Mouse (Mus musculus) central nervous system, embryonic 11.5 days (tissue): ENCODE data around the gene Vps50. TPM values are rescaled to one million over a fixed set of nuclear protein-coding genes. Genes with fewer than 3 reads are reported as not detected.

Experiments
- polyA plus RNA-seq: library from polyadenylated mRNA; depleted of rRNA; stranded (reverse); fragments of >200 nt; gene quantifications from 2 replicates; pipeline ENCODE4 v1.2.3, GENCODE M21; 2012; rRNA removed

The Vps50 gene
- 19.4 and 25.6 TPM in 2 replicates for polyA plus RNA-seq

DNA sequence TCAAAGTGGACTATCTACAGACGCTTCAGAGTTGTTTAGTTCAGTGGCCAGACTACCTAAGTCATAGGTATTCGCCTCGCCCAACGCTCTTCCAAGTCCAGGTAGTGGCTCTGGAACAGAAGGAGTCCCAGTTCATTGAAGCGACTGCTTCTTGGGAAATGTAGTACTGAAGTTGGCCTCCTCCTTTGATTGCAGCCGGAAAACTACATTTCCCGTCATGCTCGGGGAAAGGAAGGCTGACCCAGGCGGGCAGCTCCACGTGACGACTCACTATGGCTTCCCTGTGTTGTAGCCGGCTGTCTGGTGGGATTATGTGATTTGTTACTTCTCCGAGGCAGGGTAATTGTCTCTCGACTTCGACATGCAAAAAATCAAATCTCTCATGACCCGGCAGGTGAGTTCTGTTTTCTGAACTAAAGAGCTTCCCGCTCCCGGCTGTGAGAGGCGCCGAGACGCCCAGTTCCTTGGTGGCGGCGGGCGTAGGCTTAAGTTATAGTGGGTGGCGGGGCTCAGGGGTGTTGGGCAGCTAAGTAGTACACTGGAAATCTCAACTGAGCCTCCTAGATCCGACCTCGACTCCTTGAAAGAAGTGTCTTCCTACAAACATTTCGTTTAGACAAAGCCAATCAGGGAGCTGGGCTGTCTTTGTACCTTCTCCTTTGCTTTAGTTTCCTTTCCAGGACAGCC is at the start of gene Vps50, which contains the start of gene Hepacam2:
Vps50 (plus strand) TSS at position 221 of the 687 bp plus-strand sequence.
Hepacam2 (minus strand) TSS at position 137 of the 687 bp plus-strand sequence.

Other genes starting within 250 kb of the Vps50 start
- gene Samd9l, start 98.8 kb upstream of the Vps50 start, polyA plus RNA-seq, result 0.43 and 1.0 TPM in 2 replicates
- 1.1 and 1.7 TPM in 2 replicates for gene Hepacam2, start 84 bp upstream of the Vps50 start, polyA plus RNA-seq